Mouse (Mus musculus) limb, embryonic 12.5 days (tissue): ENCODE measurements at regions not wholly inside any gene's neighbourhood (a gene's known extent, or its start where the extent isn't known, plus 50 kb on each side); places are given as distances from the start of the nearest gene placed in this dataset.
A peak's percentile ranks its signal among the peaks of the same experiment; 100 is the strongest.

Experiments used
- ATAC-seq: fragments of 200-750 bp; cut with Nextera tagmentation; 2 replicates; pipeline ENCODE4 v1.8.0; 2017; ENCODE audit warnings: low read depth, moderate TSS enrichment; ENCODE audit not compliant: insufficient number of reproducible peaks, insufficient read depth, low FRiP score, low TSS enrichment
- H3K27ac ChIP-seq: fragments of 300-500 bp; sonication (generic); 2 replicates; pipeline ENCODE4 v1.5.1; 2016; ENCODE audit warnings: mild to moderate bottlenecking, moderate library complexity
- H3K27me3 ChIP-seq: fragments of 300-500 bp; sonication (generic); 2 replicates; pipeline ENCODE4 v1.6.1; 2016; ENCODE audit warnings: mild to moderate bottlenecking, moderate library complexity
- H3K36me3 ChIP-seq: fragments of 300-500 bp; sonication (generic); 2 replicates; pipeline ENCODE4 v1.6.1; 2016; ENCODE audit warnings: mild to moderate bottlenecking, moderate library complexity
- H3K4me1 ChIP-seq: fragments of 300-500 bp; sonication (generic); replicated peaks from 2 replicates; pipeline ENCODE4 v1.6.1; 2016
- H3K4me2 ChIP-seq: fragments of 300-500 bp; sonication (generic); 2 replicates; pipeline ENCODE4 v1.6.1; 2016; ENCODE audit warnings: mild to moderate bottlenecking, moderate library complexity
- H3K4me3 ChIP-seq: fragments of 300-500 bp; sonication (generic); replicated peaks from 2 replicates; pipeline ENCODE4 v1.5.1; 2016; ENCODE audit warnings: mild to moderate bottlenecking
- H3K9ac ChIP-seq: fragments of 300-500 bp; sonication (generic); replicated peaks from 2 replicates; pipeline ENCODE4 v1.6.1; 2016; ENCODE audit warnings: mild to moderate bottlenecking, moderate library complexity
- H3K9me3 ChIP-seq: fragments of 300-500 bp; sonication (generic); 2 replicates; pipeline ENCODE4 v1.6.1; 2016; ENCODE audit warnings: mild to moderate bottlenecking, moderate library complexity
- WGBS: fragments of 180-500 bp; shearing (Covaris S2); methylation state at CpG from one replicate; pipeline ENCODE4 v1.1.7; 2016; 5-methylcytosine and 5-hydroxymethylcytosine counted together

- Histone ChIP-seq H3K36me3 (no peaks in the 10 kb centered on the region), H3K27me3 (no peaks in the 10 kb centered on the region), H3K27ac (no peak overlapping the region), H3K9ac (no peak overlapping the region), H3K4me2 (no peak overlapping the region), H3K4me1 (no peaks in the 10 kb centered on the region), H3K4me3 (no peak overlapping the region), H3K9me3 (no peaks in the 10 kb centered on the region)
- WGBS: 8% methylated on average over 13 of the region's 13 CpGs
- ATAC-seq: no peak
Measured at GRCm38 (mm10) chr6:139391307-139391706, 110.5 kb downstream of the Rergl start.

- Histone ChIP-seq H3K27me3 (no peaks in the 10 kb centered on the region), H3K9me3 (no peaks in the 10 kb centered on the region), H3K4me3 (no peak overlapping the region), H3K4me1 (no peaks in the 10 kb centered on the region), H3K4me2 (no peak overlapping the region), H3K36me3 (no peaks in the 10 kb centered on the region), H3K9ac (no peak overlapping the region), H3K27ac (no peak overlapping the region)
- 80% methylated on average over 2 of the region's 2 CpGs for WGBS
- ATAC-seq: no peak
Measured at GRCm38 (mm10) chr6:139350939-139351338, 150.8 kb downstream of the Rergl start.

- no peak overlapping the region for H3K9ac ChIP-seq
- ATAC-seq: no peak
- WGBS: 79% methylated on average over 7 of the region's 7 CpGs
Measured at GRCm38 (mm10) chr6:139325226-139325625, 176.6 kb downstream of the Rergl start.

GRCm38 (mm10) chr6:139307651-139308050, 194.1 kb downstream of the Rergl start:
- Histone ChIP-seq H3K9me3 (no peaks in the 10 kb centered on the region), H3K27ac (no peak overlapping the region), H3K4me1 (no peaks in the 10 kb centered on the region), H3K36me3 (no peaks in the 10 kb centered on the region), H3K4me2 (no peak overlapping the region), H3K4me3 (no peak overlapping the region), H3K27me3 (no peaks in the 10 kb centered on the region), H3K9ac (no peak overlapping the region)
- ATAC-seq: no peak
- WGBS: 70% methylated on average over 5 of the region's 5 CpGs

More at GRCm38 (mm10) chr6:139325226-139325625, 176.6 kb downstream of the Rergl start:
- H3K27ac ChIP-seq: no peak overlapping the region
- H3K27me3 ChIP-seq: no peaks in the 10 kb centered on the region
- H3K4me1 ChIP-seq: no peaks in the 10 kb centered on the region
- no peak overlapping the region for H3K4me3 ChIP-seq
- no peak overlapping the region for H3K4me2 ChIP-seq
- no peaks in the 10 kb centered on the region for H3K9me3 ChIP-seq
- H3K36me3 ChIP-seq: no peaks in the 10 kb centered on the region

- no peak for ATAC-seq
- Histone ChIP-seq H3K4me1 (no peaks in the 10 kb centered on the region), H3K9ac (no peak overlapping the region), H3K36me3 (no peaks in the 10 kb centered on the region), H3K4me2 (no peak overlapping the region), H3K9me3 (no peaks in the 10 kb centered on the region), H3K27ac (no peak overlapping the region), H3K4me3 (no peak overlapping the region), H3K27me3 (no peaks in the 10 kb centered on the region)
- WGBS: 79% methylated on average over 2 of the region's 2 CpGs
Measured at GRCm38 (mm10) chr6:139304306-139304705, 197.5 kb downstream of the Rergl start.

- no peaks in the 10 kb centered on the region for H3K27me3 ChIP-seq
- H3K4me3 ChIP-seq: no peak overlapping the region
- no peak for ATAC-seq
- no peaks in the 10 kb centered on the region for H3K4me1 ChIP-seq
- no peaks in the 10 kb centered on the region for H3K9me3 ChIP-seq
- H3K36me3 ChIP-seq: no peaks in the 10 kb centered on the region
- H3K9ac ChIP-seq: no peak overlapping the region
- 79% methylated on average over 2 of the region's 2 CpGs for WGBS
- H3K4me2 ChIP-seq: no peak overlapping the region
- no peak overlapping the region for H3K27ac ChIP-seq
Measured at GRCm38 (mm10) chr6:139295701-139296100, 206.1 kb downstream of the Rergl start.

- WGBS: 84% methylated on average over 4 of the region's 4 CpGs
Measured at GRCm38 (mm10) chr6:139279093-139279492, 222.7 kb downstream of the Rergl start.

GRCm38 (mm10) chr6:139275512-139275911, 226.3 kb downstream of the Rergl start:
- H3K4me1 ChIP-seq: no peaks in the 10 kb centered on the region
- no peak overlapping the region for H3K27ac ChIP-seq
- no peaks in the 10 kb centered on the region for H3K9me3 ChIP-seq
- H3K27me3 ChIP-seq: no peaks in the 10 kb centered on the region
- H3K4me3 ChIP-seq: no peak overlapping the region
- H3K4me2 ChIP-seq: no peak overlapping the region
- H3K36me3 ChIP-seq: no peaks in the 10 kb centered on the region
- ATAC-seq: no peak
- H3K9ac ChIP-seq: no peak overlapping the region
- WGBS: 54% methylated on average over 3 of the region's 3 CpGs

More at GRCm38 (mm10) chr6:139279093-139279492, 222.7 kb downstream of the Rergl start:
- Histone ChIP-seq H3K36me3 (no peaks in the 10 kb centered on the region), H3K4me1 (no peaks in the 10 kb centered on the region), H3K27ac (no peak overlapping the region), H3K4me2 (no peak overlapping the region), H3K9me3 (no peaks in the 10 kb centered on the region), H3K4me3 (no peak overlapping the region), H3K27me3 (no peaks in the 10 kb centered on the region), H3K9ac (no peak overlapping the region)
- no peak for ATAC-seq

GRCm38 (mm10) chr6:139253704-139254103, 248.1 kb downstream of the Rergl start:
- H3K4me3 ChIP-seq: no peak overlapping the region
- 93% methylated on average over 4 of the region's 4 CpGs for WGBS
- H3K4me2 ChIP-seq: no peak overlapping the region
- H3K9ac ChIP-seq: no peak overlapping the region
- no peaks in the 10 kb centered on the region for H3K36me3 ChIP-seq
- no peaks in the 10 kb centered on the region for H3K9me3 ChIP-seq
- no peaks in the 10 kb centered on the region for H3K4me1 ChIP-seq
- H3K27me3 ChIP-seq: no peaks in the 10 kb centered on the region
- no peak overlapping the region for H3K27ac ChIP-seq
- ATAC-seq: no peak

- 0 out of 2 replicates have a peak overlapping the region, but pooled peaks have one; percentile 9 for H3K4me2 ChIP-seq
- H3K27me3 ChIP-seq: no peaks in the 10 kb centered on the region
- peak; percentile 69; the same call in 1 of the 2 replicates for ATAC-seq
- no peak overlapping the region for H3K4me3 ChIP-seq
- no peaks in the 10 kb centered on the region for H3K36me3 ChIP-seq
- H3K27ac ChIP-seq: no peak overlapping the region
- H3K9me3 ChIP-seq: no peaks in the 10 kb centered on the region
- WGBS: 36% methylated on average over 11 of the region's 11 CpGs
- H3K4me1 ChIP-seq: no peaks in the 10 kb centered on the region; the same call in 1 of the 2 replicates
- no peak overlapping the region for H3K9ac ChIP-seq
Measured at GRCm38 (mm10) chr6:139248920-139249547, 252.7 kb downstream of the Rergl start.

GRCm38 (mm10) chr6:139226127-139226526, 275.6 kb downstream of the Rergl start:
- Histone ChIP-seq H3K4me3 (no peak overlapping the region), H3K4me2 (no peak overlapping the region), H3K4me1 (no peaks in the 10 kb centered on the region), H3K36me3 (no peaks in the 10 kb centered on the region), H3K27ac (no peak overlapping the region), H3K9ac (no peak overlapping the region), H3K9me3 (no peaks in the 10 kb centered on the region), H3K27me3 (no peaks in the 10 kb centered on the region)
- WGBS: 79% methylated on average over 1 of the region's 1 CpGs
- no peak for ATAC-seq

GRCm38 (mm10) chr6:139214488-139214887, 287.3 kb downstream of the Rergl start:
- ATAC-seq: no peak
- no peaks in the 10 kb centered on the region for H3K27me3 ChIP-seq
- H3K9ac ChIP-seq: no peak overlapping the region
- H3K4me3 ChIP-seq: no peak overlapping the region
- no peak overlapping the region for H3K27ac ChIP-seq
- 62% methylated on average over 3 of the region's 3 CpGs for WGBS
- H3K36me3 ChIP-seq: no peaks in the 10 kb centered on the region
- H3K4me2 ChIP-seq: no peak overlapping the region
- H3K9me3 ChIP-seq: no peaks in the 10 kb centered on the region
- H3K4me1 ChIP-seq: no peaks in the 10 kb centered on the region
